Mouse (Mus musculus): ENCODE data around the gene Spata31d1a. TPM values are rescaled to one million over a fixed set of nuclear protein-coding genes. Genes with fewer than 3 reads are reported as not detected.
A peak's percentile ranks its signal among the peaks of the same experiment; 100 is the strongest.

The Spata31d1a gene
- polyA plus RNA-seq, 1 experiment from 2014 or later, result not detected

GRCm38 (mm10) chr13:59675151-59676011 lies 34.7 kb downstream of the Spata31d1a start, which contains the start of gene Golm1:
Gene Golm1, minus strand, starts transcription at chr13:59675811.
- Histone ChIP-seq H3K4me1 (peaks cover 4% of the 10 kb centered on the region; the same call in 1 of the 2 replicates), H3K27ac (peak within 1 kb of the TSS; percentile 75), H3K36me3 (no peaks in the 10 kb centered on the region), H3K9ac (peak within 1 kb of the TSS; percentile 73), H3K27me3 (replicated peaks) (no peaks in the 10 kb centered on the region), H3K4me3 (replicated peaks) (peak within 1 kb of the TSS; percentile 78), H3K9me3 (no peaks in the 10 kb centered on the region), H3K4me2 (peak within 1 kb of the TSS; percentile 79)
- under 1% methylated on average over 61 of the region's 61 CpGs for WGBS
- ATAC-seq (ENCODE audit: insufficient read depth, low FRiP score, low read depth), result peak; percentile 83

GRCm38 (mm10) chr13:59674761-59675150 lies 35.4 kb downstream of the Spata31d1a start:
- H3K4me2 ChIP-seq, result peak overlapping the region; percentile 79
- 3% methylated on average over 13 of the region's 13 CpGs for WGBS
- H3K4me3 ChIP-seq (replicated peaks), result peak overlapping the region; percentile 78
- no peaks in the 10 kb centered on the region for H3K27me3 ChIP-seq (replicated peaks)
- 0 out of 2 replicates have a peak overlapping the region, but pooled peaks have one; percentile 13 for H3K9ac ChIP-seq
- peaks cover 4% of the 10 kb centered on the region; the same call in 1 of the 2 replicates for H3K4me1 ChIP-seq
- H3K36me3 ChIP-seq, result no peaks in the 10 kb centered on the region
- ATAC-seq (ENCODE audit: insufficient read depth, low FRiP score, low read depth), result no peak
- peak overlapping the region; percentile 75; the same call in 1 of the 2 replicates for H3K27ac ChIP-seq
- H3K9me3 ChIP-seq, result no peaks in the 10 kb centered on the region

- no peaks in the 10 kb centered on the region for H3K9me3 ChIP-seq
- H3K36me3 ChIP-seq, result no peaks in the 10 kb centered on the region
- H3K27ac ChIP-seq, result 0 out of 2 replicates have a peak overlapping the region, but pooled peaks have one; percentile 6
- no peaks in the 10 kb centered on the region for H3K27me3 ChIP-seq (replicated peaks)
- no peak for ATAC-seq (ENCODE audit: insufficient read depth, low FRiP score, low read depth)
- peak overlapping the region; percentile 78 for H3K4me3 ChIP-seq (replicated peaks)
- peak overlapping the region; percentile 79 for H3K4me2 ChIP-seq
- 22% methylated on average over 3 of the region's 3 CpGs for WGBS
- no peak overlapping the region for H3K9ac ChIP-seq
- H3K4me1 ChIP-seq, result peaks cover 4% of the 10 kb centered on the region; the same call in 1 of the 2 replicates
Measured at GRCm38 (mm10) chr13:59674215-59674614, 35.9 kb downstream of the Spata31d1a start.

GRCm38 (mm10) chr13:59673597-59673996 lies 36.5 kb downstream of the Spata31d1a start:
- Histone ChIP-seq H3K4me2 (peak overlapping the region; percentile 79), H3K4me3 (replicated peaks) (no peak overlapping the region), H3K27ac (no peak overlapping the region), H3K27me3 (replicated peaks) (no peaks in the 10 kb centered on the region), H3K9ac (no peak overlapping the region), H3K36me3 (no peaks in the 10 kb centered on the region), H3K9me3 (no peaks in the 10 kb centered on the region), H3K4me1 (peaks cover 4% of the 10 kb centered on the region; the same call in 1 of the 2 replicates)
- ATAC-seq (ENCODE audit: insufficient read depth, low FRiP score, low read depth), result no peak
- WGBS, result 58% methylated on average over 7 of the region's 7 CpGs

GRCm38 (mm10) chr13:59672248-59672647 lies 37.9 kb downstream of the Spata31d1a start:
- Histone ChIP-seq H3K36me3 (no peaks in the 10 kb centered on the region), H3K27me3 (replicated peaks) (no peaks in the 10 kb centered on the region), H3K4me3 (replicated peaks) (no peak overlapping the region), H3K4me1 (peaks cover 4% of the 10 kb centered on the region; the same call in 1 of the 2 replicates), H3K4me2 (no peak overlapping the region), H3K9me3 (no peaks in the 10 kb centered on the region), H3K27ac (no peak overlapping the region), H3K9ac (no peak overlapping the region)
- 60% methylated on average over 6 of the region's 6 CpGs for whole genome bisulfite sequencing
- ATAC-seq (ENCODE audit: insufficient read depth, low FRiP score, low read depth), result no peak

- no peak overlapping the region for H3K4me2 ChIP-seq
- H3K27ac ChIP-seq, result no peak overlapping the region
- no peaks in the 10 kb centered on the region for H3K36me3 ChIP-seq
- H3K9me3 ChIP-seq, result no peaks in the 10 kb centered on the region
- H3K4me3 ChIP-seq (replicated peaks), result no peak overlapping the region
- H3K4me1 ChIP-seq, result peaks cover 4% of the 10 kb centered on the region; the same call in 1 of the 2 replicates
- ATAC-seq (ENCODE audit: insufficient read depth, low FRiP score, low read depth), result no peak
- H3K27me3 ChIP-seq (replicated peaks), result no peaks in the 10 kb centered on the region
- no peak overlapping the region for H3K9ac ChIP-seq
- 80% methylated on average over 2 of the region's 2 CpGs for WGBS
Measured at GRCm38 (mm10) chr13:59671521-59671920, 38.6 kb downstream of the Spata31d1a start.

- Histone ChIP-seq H3K4me2 (no peak overlapping the region), H3K9me3 (no peaks in the 10 kb centered on the region), H3K27me3 (replicated peaks) (no peaks in the 10 kb centered on the region), H3K27ac (no peak overlapping the region), H3K4me3 (replicated peaks) (no peak overlapping the region), H3K4me1 (peaks cover 4% of the 10 kb centered on the region; the same call in 1 of the 2 replicates), H3K9ac (no peak overlapping the region), H3K36me3 (no peaks in the 10 kb centered on the region)
- 81% methylated on average over 10 of the region's 10 CpGs for WGBS
- no peak for ATAC-seq (ENCODE audit: insufficient read depth, low FRiP score, low read depth)
Measured at GRCm38 (mm10) chr13:59669946-59670345, 40.2 kb downstream of the Spata31d1a start.

- Histone ChIP-seq H3K27me3 (replicated peaks) (no peaks in the 10 kb centered on the region), H3K4me2 (peak overlapping the region; percentile 36), H3K9me3 (no peaks in the 10 kb centered on the region), H3K4me3 (replicated peaks) (0 out of 2 replicates have a peak overlapping the region, but pooled peaks have one; percentile 1), H3K36me3 (peaks cover 5% of the 10 kb centered on the region; the same call in 1 of the 2 replicates), H3K4me1 (no peaks in the 10 kb centered on the region), H3K9ac (no peak overlapping the region), H3K27ac (peak overlapping the region; percentile 74)
- WGBS, result 26% methylated on average over 11 of the region's 11 CpGs
- ATAC-seq (ENCODE audit: insufficient read depth, low FRiP score, low read depth), result peak; percentile 96
Measured at GRCm38 (mm10) chr13:59668501-59669093, 41.5 kb downstream of the Spata31d1a start.

- no peaks in the 10 kb centered on the region for H3K27me3 ChIP-seq (replicated peaks)
- H3K4me3 ChIP-seq (replicated peaks), result no peak overlapping the region
- H3K4me1 ChIP-seq, result no peaks in the 10 kb centered on the region
- H3K4me2 ChIP-seq, result no peak overlapping the region
- no peak for ATAC-seq (ENCODE audit: insufficient read depth, low FRiP score, low read depth)
- 73% methylated on average over 5 of the region's 5 CpGs for WGBS
- no peaks in the 10 kb centered on the region for H3K9me3 ChIP-seq
- no peak overlapping the region for H3K27ac ChIP-seq
- H3K36me3 ChIP-seq, result peaks cover 5% of the 10 kb centered on the region; the same call in 1 of the 2 replicates
- H3K9ac ChIP-seq, result no peak overlapping the region
Measured at GRCm38 (mm10) chr13:59667763-59668162, 42.4 kb downstream of the Spata31d1a start.

GRCm38 (mm10) chr13:59663939-59664712 lies 46.0 kb downstream of the Spata31d1a start:
- Histone ChIP-seq H3K36me3 (peaks cover 10% of the 10 kb centered on the region), H3K9ac (no peak overlapping the region), H3K4me1 (no peaks in the 10 kb centered on the region), H3K27me3 (replicated peaks) (no peaks in the 10 kb centered on the region), H3K27ac (no peak overlapping the region), H3K4me3 (replicated peaks) (no peak overlapping the region), H3K4me2 (no peak overlapping the region), H3K9me3 (no peaks in the 10 kb centered on the region)
- no peak for ATAC-seq (ENCODE audit: insufficient read depth, low FRiP score, low read depth)
- WGBS, result 85% methylated on average over 19 of the region's 19 CpGs

GRCm38 (mm10) chr13:59661966-59662365 lies 48.2 kb downstream of the Spata31d1a start:
- 94% methylated on average over 12 of the region's 12 CpGs for whole genome bisulfite sequencing
- no peak overlapping the region for H3K9ac ChIP-seq
- ATAC-seq (ENCODE audit: insufficient read depth, low FRiP score, low read depth), result no peak
- no peaks in the 10 kb centered on the region for H3K4me1 ChIP-seq
- H3K27me3 ChIP-seq (replicated peaks), result no peaks in the 10 kb centered on the region
- H3K4me3 ChIP-seq (replicated peaks), result no peak overlapping the region
- H3K27ac ChIP-seq, result no peak overlapping the region
- H3K9me3 ChIP-seq, result no peaks in the 10 kb centered on the region
- H3K4me2 ChIP-seq, result no peak overlapping the region
- peaks cover 10% of the 10 kb centered on the region for H3K36me3 ChIP-seq

Measured in stomach, embryonic 15.5 days (tissue).